Mouse (Mus musculus) gastrocnemius, adult 8-10 months (tissue): ENCODE data around the gene Slc1a2. TPM values are rescaled to one million over a fixed set of nuclear protein-coding genes. Genes with fewer than 3 reads are reported as not detected.

Source experiments
- DNase-seq, 2 experiments: peaks; one replicate each; pipeline ENCODE4 v3.0.0; 2022; ENCODE audit warnings: low spot score in 2 of 2
- total RNA-seq, 4 experiments: library from RNA; stranded (reverse); gene quantifications; 2 replicates each; pipeline ENCODE4 v1.2.4; 2022

Gene Slc1a2
- total RNA-seq, 4 experiments from 2014 or later, result 0.44 to 2.0 (median 0.51) TPM

GRCm38 (mm10) chr2:102812756-102813155 is 154.3 kb downstream of the Slc1a2 start:
- DNase-seq, result no peak

DNA sequence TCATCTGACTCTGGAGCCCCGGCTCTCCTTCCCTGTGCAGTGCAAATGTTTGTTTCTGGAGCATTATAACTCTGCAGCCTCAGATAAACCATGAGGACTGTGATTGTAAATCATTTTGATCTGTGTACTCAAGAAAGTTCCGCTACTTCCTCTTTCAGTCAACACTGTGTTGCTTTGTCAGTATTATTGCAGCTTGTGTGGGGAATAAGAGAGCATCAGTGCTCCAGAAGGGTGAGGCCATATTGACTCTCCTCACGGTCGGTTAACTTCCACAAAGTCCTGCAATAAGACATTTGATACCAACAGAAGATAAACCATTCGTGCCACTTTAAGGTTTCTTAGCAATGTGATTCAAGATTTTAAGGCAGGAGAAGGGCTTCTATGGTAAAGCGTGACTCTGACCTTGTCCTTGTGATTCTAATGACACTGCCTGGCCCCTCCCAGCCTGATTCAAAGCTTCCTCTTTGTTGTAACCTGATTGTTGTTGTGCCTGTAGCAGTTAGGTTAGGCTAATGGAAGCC is 156.9 kb downstream of the Slc1a2 start:
- no peak for DNase-seq

- peak in 1 of 2 experiments; percentile 23 for DNase-seq
Observed at GRCm38 (mm10) chr2:102820225-102820711, 161.8 kb downstream of the Slc1a2 start.

- peak in 1 of 2 experiments; percentile 12 for DNase-seq
Observed at GRCm38 (mm10) chr2:102820790-102821189, 162.3 kb downstream of the Slc1a2 start.

DNA sequence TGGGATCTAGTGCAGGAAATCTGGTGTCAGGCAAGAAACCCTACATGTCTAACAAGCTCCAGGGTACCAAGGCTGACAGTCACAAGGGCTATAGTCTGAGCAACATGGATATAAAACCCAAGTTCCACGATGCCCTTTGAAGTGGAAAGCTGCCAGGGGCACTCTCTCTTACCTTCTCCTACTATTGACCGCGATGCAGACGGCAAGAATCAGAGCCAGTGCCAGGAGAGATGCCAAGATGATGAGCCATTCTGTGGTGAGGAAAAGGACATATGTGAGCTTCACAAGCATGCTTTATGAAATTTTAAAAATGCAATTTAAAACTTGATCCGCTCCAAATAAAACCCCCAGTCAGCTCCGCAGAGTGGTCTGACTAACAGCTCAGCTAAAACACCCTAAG is 163.6 kb downstream of the Slc1a2 start:
- no peak for DNase-seq

DNA sequence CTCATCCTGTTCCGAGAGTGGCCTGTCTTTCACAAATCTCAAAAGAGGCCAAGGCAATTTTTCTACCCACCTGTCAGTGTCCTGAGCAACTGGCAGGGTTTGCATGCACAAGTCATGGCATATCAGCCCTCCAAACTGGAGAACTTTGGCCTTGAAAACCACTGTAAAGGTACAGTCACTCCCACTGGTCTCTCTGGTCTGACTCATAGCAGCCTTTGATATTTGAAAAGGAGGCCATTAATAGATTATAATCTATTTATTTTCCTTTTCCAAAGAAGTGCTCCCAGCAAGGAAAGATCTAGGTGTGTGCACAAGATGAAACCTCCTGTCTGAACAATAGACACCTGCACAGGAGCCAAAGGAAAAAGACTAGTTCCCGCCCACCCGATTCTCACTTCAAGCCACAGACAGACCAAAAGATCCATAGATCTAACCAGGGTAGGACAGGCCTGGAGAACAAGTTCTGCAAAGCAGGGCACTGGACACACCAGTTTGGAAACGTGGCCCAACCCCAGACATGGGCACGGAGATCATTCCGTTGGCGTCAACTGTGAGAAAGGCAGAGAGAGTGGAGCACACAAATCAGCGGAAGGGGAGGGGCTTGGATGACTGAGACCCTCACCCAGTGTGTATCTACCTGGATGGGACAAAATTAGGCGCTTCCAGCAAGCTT is 167.6 kb downstream of the Slc1a2 start:
- no peak for DNase-seq

DNA sequence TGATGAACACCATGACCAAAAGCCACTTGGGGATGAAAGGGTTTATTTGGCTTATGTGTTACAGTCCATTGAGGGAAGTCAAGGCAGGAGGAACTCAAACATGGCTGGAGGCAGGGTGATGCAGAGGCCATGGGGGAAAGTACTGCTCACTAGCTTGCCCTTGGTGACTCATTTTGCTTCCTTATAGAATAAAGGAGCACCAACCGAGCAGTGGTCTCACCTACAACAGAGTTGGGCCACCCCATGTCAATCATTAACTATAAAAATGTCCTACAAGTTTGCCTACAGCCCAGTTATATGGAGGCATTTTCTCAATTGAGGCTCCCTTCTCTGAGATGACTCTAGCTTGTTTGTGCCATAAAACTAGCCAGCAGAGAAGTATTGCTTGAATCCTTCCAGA is 169.4 kb downstream of the Slc1a2 start:
- no peak for DNase-seq

DNA sequence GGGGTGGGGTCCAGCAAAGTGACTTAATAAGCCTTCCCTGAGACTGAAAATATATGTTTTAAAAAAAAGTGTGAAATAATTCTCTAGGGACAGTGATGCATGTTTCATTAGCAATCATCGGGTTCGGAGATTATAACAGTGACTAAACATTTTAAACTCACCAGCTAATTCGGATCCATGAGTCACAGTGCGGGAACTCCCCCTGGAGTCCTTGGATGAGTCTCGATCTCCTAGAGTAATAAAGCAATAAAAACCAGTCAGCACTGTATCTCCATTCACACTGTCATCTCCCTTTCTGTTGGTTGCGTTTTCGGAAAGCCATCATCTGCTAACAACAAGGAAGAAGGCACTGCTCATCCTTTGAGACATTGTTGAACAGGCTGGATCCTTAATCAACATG is 169.9 kb downstream of the Slc1a2 start:
- no peak for DNase-seq

DNA sequence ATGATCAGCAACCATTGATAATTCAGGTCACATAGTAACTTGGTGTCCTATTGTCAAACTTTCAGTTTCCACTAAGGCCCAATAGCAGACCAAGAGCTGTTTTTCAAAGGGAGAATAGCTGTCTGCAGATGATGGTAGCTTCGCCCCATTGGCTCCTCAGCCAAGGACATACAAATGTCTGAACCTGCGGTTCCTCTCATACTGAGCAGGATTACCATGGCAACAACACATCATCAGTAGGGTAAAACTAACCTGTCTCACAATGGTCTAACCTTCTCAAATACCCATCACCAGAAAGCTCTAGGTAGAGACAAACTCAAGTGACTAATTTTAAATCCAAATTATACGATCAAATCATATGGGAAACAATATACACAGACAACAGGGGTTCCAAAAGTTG is 170.7 kb downstream of the Slc1a2 start:
- DNase-seq, result peak in 1 of 2 experiments; percentile 35

DNA sequence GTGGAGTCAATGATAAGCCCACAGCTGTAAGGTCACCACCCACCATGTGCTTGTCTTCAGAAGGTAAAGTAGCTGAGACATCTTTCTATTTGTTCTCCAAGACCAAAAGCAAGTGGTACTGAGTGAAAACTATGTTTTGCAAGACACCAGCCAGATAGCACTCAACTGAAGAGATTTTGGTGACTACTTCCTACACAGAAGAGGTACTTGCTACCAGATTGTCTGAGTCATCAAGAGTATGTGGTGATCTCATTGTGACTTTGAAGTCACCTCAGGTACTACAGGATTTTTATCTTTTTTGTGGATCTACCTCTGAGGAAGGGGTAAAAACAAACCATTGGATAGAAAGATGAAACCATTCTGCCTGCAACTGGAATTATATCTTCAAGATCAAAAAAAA is 173.1 kb downstream of the Slc1a2 start:
- no peak for DNase-seq

DNA sequence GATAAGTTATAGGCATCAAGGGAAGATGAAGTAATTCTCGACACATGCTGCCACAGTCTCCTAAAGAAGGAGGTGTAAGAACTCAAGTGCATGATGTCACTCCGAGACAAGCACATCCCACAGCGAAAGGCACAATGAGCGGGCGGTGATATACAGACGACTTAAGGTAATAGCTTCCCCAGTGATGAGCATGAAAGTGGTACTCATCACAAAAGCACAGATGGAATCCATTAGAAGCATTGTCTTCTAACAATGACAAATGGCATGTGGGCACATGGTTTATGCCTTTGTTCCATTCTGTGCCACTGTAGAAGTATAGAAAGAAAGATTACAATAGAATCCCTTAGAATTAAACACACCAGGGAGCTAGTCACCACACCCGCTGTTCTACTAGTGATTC is 179.7 kb downstream of the Slc1a2 start:
- no peak for DNase-seq

Other genes starting within 250 kb of the Slc1a2 start
- under 1 TPM; 0.07 to 0.63 (median 0.42) TPM for gene Fjx1, start 206.2 kb upstream of the Slc1a2 start, total RNA-seq
- 10 to 100 TPM in 1 of 4 experiments, 1 to 10 TPM in 3; 6.7 to 14.8 (median 8.5) TPM for gene Pamr1, start 108.6 kb upstream of the Slc1a2 start, total RNA-seq
- 1 to 10 TPM; 2.2 to 5.0 (median 3.4) TPM for gene Cd44, start 243.0 kb downstream of the Slc1a2 start, total RNA-seq